Mouse (Mus musculus): ENCODE results near the gene Gm28048. TPM values are rescaled to one million over a fixed set of nuclear protein-coding genes. Genes with fewer than 3 reads are reported as not detected.
A peak's percentile ranks its signal among the peaks of the same experiment; 100 is the strongest.

The Gm28048 gene
- polyA plus RNA-seq, 1 experiment from 2014 or later = 5.9 TPM

- Histone ChIP-seq H3K9ac (replicated peaks) (no peak overlapping the region), H3K27ac (replicated peaks) (no peak overlapping the region), H3K4me1 (peaks cover 14% of the 10 kb centered on the region), H3K36me3 (no peaks in the 10 kb centered on the region), H3K27me3 (no peaks in the 10 kb centered on the region), H3K4me3 (no peak overlapping the region), H3K4me2 (replicated peaks) (no peak overlapping the region), H3K9me3 (no peaks in the 10 kb centered on the region)
- 85% methylated on average over 3 of the region's 3 CpGs for WGBS
- no peak for ATAC-seq (ENCODE audit: low FRiP score, low read depth)
These were observed 3.6 kb upstream of the Gm28048 start for GRCm38 (mm10) chr11:22985510-22985909.

DNA sequence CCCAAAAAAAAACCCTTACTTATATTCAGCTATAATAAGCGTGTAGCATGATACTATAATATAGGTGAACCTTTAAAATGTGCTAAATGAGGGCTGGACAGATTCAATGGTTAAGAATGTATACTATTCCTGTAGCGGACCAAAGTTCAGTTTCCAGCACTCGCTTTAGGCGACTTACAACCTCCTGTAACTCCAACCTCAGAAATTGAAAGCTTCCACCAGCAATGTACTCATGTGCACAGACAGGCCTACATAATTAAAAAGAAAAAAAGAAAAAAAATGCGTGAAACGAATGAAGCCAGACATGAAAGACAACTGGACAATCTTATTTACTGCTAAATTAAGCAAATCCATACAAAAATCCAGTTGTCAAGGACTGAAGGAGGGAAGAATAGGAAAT is 956 bp upstream of the Gm28048 start:
- WGBS = 73% methylated on average over 6 of the region's 6 CpGs
- H3K27ac ChIP-seq (replicated peaks) = no peak overlapping the region
- H3K9me3 ChIP-seq = no peaks in the 10 kb centered on the region
- peaks cover 6% of the 10 kb centered on the region for H3K36me3 ChIP-seq
- no peak overlapping the region for H3K4me3 ChIP-seq
- H3K4me1 ChIP-seq = peaks cover 15% of the 10 kb centered on the region
- H3K4me2 ChIP-seq (replicated peaks) = no peak overlapping the region
- no peak overlapping the region for H3K9ac ChIP-seq (replicated peaks)
- no peak for ATAC-seq (ENCODE audit: low FRiP score, low read depth)
- H3K27me3 ChIP-seq = no peaks in the 10 kb centered on the region

DNA sequence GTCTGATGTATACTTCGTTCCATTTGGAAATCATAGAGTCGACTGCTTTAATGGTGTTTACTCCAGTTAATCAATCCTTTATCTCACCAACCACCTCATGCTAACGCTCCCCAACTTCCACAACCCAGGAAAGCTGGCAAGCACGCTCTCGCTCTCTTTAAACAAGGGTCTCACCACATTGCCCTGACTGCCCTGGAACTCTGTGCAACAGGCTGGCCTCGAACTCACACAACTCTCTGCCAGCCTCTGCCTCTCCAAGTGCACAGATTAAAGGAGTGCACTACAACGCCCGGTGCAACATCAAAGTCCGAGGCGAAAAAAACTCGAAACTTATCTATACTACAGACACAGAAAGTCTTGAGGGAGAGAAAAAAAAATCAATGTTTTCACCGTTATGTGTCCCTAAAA is 343 bp downstream of the Gm28048 start:
- Histone ChIP-seq H3K27ac (replicated peaks) (peak overlapping the region; percentile 97), H3K4me2 (replicated peaks) (peak overlapping the region; percentile 80), H3K4me1 (peaks cover 23% of the 10 kb centered on the region), H3K9me3 (no peaks in the 10 kb centered on the region), H3K36me3 (peaks cover 9% of the 10 kb centered on the region), H3K9ac (replicated peaks) (peak overlapping the region; percentile 76), H3K27me3 (no peaks in the 10 kb centered on the region), H3K4me3 (peak overlapping the region; percentile 68)
- WGBS = 3% methylated on average over 12 of the region's 12 CpGs
- ATAC-seq (ENCODE audit: low FRiP score, low read depth) = peak; percentile 50

DNA sequence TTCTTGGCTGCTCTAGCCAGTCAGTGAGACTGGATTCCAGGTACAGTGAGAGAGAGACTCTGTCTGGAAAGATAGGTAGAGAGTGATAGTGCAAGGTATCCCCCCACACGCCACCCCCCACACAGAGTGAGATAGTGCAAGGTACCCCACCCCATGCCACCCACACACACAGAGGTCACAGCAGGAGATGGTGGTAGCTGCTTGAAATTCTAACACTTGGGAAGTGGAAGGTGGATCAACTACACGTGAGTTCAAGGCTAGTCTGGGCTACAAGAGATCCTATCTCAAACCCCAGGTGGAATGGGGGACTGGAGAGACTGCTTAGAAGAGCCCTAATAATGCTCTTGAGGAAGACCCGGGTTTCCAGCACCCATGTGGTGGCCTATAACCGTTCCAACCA is 849 bp downstream of the Gm28048 start:
- H3K4me2 ChIP-seq (replicated peaks) = peak overlapping the region; percentile 80
- no peaks in the 10 kb centered on the region for H3K27me3 ChIP-seq
- H3K36me3 ChIP-seq = peaks cover 9% of the 10 kb centered on the region
- 43% methylated on average over 4 of the region's 4 CpGs for WGBS
- peak overlapping the region; percentile 76 for H3K9ac ChIP-seq (replicated peaks)
- H3K27ac ChIP-seq (replicated peaks) = peak overlapping the region; percentile 97; the same call in 1 of the 2 replicates
- peaks cover 28% of the 10 kb centered on the region for H3K4me1 ChIP-seq
- H3K4me3 ChIP-seq = peak overlapping the region; percentile 68
- H3K9me3 ChIP-seq = no peaks in the 10 kb centered on the region
- no peak for ATAC-seq (ENCODE audit: low FRiP score, low read depth)

GRCm38 (mm10) chr11:22979221-22979620 is 2.7 kb downstream of the Gm28048 start:
- ATAC-seq (ENCODE audit: low FRiP score, low read depth) = no peak
- 87% methylated on average over 1 of the region's 1 CpGs for WGBS
- Histone ChIP-seq H3K36me3 (peaks cover 9% of the 10 kb centered on the region), H3K9me3 (no peaks in the 10 kb centered on the region), H3K4me1 (peaks cover 37% of the 10 kb centered on the region), H3K4me3 (no peak overlapping the region), H3K4me2 (replicated peaks) (no peak overlapping the region), H3K9ac (replicated peaks) (no peak overlapping the region), H3K27me3 (no peaks in the 10 kb centered on the region), H3K27ac (replicated peaks) (no peak overlapping the region)

GRCm38 (mm10) chr11:22978711-22979110 is 3.2 kb downstream of the Gm28048 start:
- Histone ChIP-seq H3K4me1 (peaks cover 41% of the 10 kb centered on the region), H3K27me3 (no peaks in the 10 kb centered on the region), H3K4me2 (replicated peaks) (no peak overlapping the region), H3K36me3 (peaks cover 14% of the 10 kb centered on the region), H3K27ac (replicated peaks) (no peak overlapping the region), H3K9ac (replicated peaks) (no peak overlapping the region), H3K9me3 (no peaks in the 10 kb centered on the region), H3K4me3 (no peak overlapping the region)
- ATAC-seq (ENCODE audit: low FRiP score, low read depth) = no peak
- WGBS = 78% methylated on average over 1 of the region's 1 CpGs

GRCm38 (mm10) chr11:22978215-22978614 is 3.7 kb downstream of the Gm28048 start:
- Histone ChIP-seq H3K36me3 (peaks cover 19% of the 10 kb centered on the region), H3K9ac (replicated peaks) (no peak overlapping the region), H3K27me3 (no peaks in the 10 kb centered on the region), H3K4me1 (peaks cover 41% of the 10 kb centered on the region), H3K4me2 (replicated peaks) (no peak overlapping the region), H3K4me3 (no peak overlapping the region), H3K9me3 (no peaks in the 10 kb centered on the region), H3K27ac (replicated peaks) (no peak overlapping the region)
- WGBS = 89% methylated on average over 3 of the region's 3 CpGs
- no peak for ATAC-seq (ENCODE audit: low FRiP score, low read depth)

- ATAC-seq (ENCODE audit: low FRiP score, low read depth) = no peak
- H3K9me3 ChIP-seq = peaks cover 10% of the 10 kb centered on the region
- H3K27me3 ChIP-seq = no peaks in the 10 kb centered on the region
- H3K4me1 ChIP-seq = peaks cover 26% of the 10 kb centered on the region
- H3K4me3 ChIP-seq = peak overlapping the region; percentile 51
- H3K4me2 ChIP-seq (replicated peaks) = peak overlapping the region; percentile 63
- H3K27ac ChIP-seq (replicated peaks) = no peak overlapping the region; the same call in 1 of the 2 replicates
- WGBS = 47% methylated on average over 14 of the region's 14 CpGs
- H3K36me3 ChIP-seq = peaks cover 20% of the 10 kb centered on the region
- H3K9ac ChIP-seq (replicated peaks) = peak overlapping the region; percentile 59
These were observed 8.3 kb downstream of the Gm28048 start for GRCm38 (mm10) chr11:22973599-22973998.

GRCm38 (mm10) chr11:22972746-22973526 is 9.0 kb downstream of the Gm28048 start:
- Histone ChIP-seq H3K27me3 (no peaks in the 10 kb centered on the region), H3K36me3 (peaks cover 15% of the 10 kb centered on the region), H3K9ac (replicated peaks) (peak overlapping the region; percentile 59), H3K27ac (replicated peaks) (peak overlapping the region; percentile 64), H3K9me3 (peaks cover 10% of the 10 kb centered on the region), H3K4me2 (replicated peaks) (peak overlapping the region; percentile 67), H3K4me1 (peaks cover 26% of the 10 kb centered on the region), H3K4me3 (peak overlapping the region; percentile 51)
- ATAC-seq (ENCODE audit: low FRiP score, low read depth) = peak; percentile 66
- 48% methylated on average over 44 of the region's 46 CpGs for WGBS

DNA sequence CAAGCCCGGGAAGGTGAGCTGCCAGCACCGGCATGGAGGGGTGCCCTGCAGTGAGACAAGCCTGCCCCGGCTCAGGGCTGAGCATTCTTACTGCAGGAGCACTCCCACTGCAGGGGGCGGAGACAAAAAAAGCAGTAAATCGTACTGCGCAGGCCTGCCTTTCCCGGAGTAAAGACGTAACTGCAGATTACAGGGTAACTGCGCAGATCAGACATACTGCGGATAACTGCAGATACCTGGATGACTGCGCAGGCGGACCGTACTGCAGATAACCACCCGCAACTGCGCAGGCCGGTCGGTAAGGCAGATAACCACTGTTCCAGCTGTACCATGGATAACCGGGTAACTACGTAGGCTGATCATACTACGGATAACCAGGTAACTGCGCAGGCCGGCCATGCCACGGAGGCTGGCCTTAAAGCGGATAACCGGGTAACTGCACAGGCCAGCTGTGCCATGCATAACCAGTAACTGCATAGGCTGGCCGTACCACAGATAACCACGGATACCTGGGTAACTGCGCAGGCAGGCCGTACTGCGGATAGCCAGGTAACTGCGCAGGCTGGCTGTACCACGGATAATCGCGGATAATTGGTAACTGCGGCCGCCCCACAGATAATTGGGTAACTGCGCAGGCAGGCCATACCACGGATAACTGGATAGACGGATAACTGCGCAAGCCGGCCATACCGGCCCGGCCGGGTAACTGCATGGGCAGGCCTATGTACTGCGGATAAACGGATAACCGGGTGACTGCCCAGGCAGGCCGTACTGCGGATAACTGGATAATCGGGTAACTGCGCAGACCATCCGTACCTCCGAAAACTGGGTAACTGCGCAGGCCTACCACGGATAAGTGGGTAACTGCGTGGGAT is 9.8 kb downstream of the Gm28048 start, which contains the start of gene Zrsr1:
Gene Zrsr1 (plus strand): TSS at position 171 of the 875 bp plus-strand sequence.
- Histone ChIP-seq H3K36me3 (peaks cover 14% of the 10 kb centered on the region), H3K4me1 (peaks cover 23% of the 10 kb centered on the region), H3K9ac (replicated peaks) (peak within 1 kb of the TSS; percentile 55), H3K4me2 (replicated peaks) (peak within 1 kb of the TSS; percentile 67), H3K27me3 (no peaks in the 10 kb centered on the region), H3K27ac (replicated peaks) (peak within 1 kb of the TSS; percentile 46; the same call in 1 of the 2 replicates), H3K9me3 (peaks cover 18% of the 10 kb centered on the region), H3K4me3 (peak within 1 kb of the TSS; percentile 51)
- ATAC-seq (ENCODE audit: low FRiP score, low read depth) = peak; percentile 70
- 51% methylated on average over 56 of the region's 56 CpGs for WGBS

- H3K27ac ChIP-seq (replicated peaks) = no peak overlapping the region
- H3K4me1 ChIP-seq = peaks cover 9% of the 10 kb centered on the region
- H3K9me3 ChIP-seq = peaks cover 23% of the 10 kb centered on the region
- H3K27me3 ChIP-seq = no peaks in the 10 kb centered on the region
- no peak overlapping the region for H3K4me2 ChIP-seq (replicated peaks)
- 97% methylated on average over 1 of the region's 1 CpGs for WGBS
- ATAC-seq (ENCODE audit: low FRiP score, low read depth) = no peak
- no peak overlapping the region for H3K4me3 ChIP-seq
- H3K36me3 ChIP-seq = peaks cover 23% of the 10 kb centered on the region
- no peak overlapping the region for H3K9ac ChIP-seq (replicated peaks)
These were observed 11.3 kb downstream of the Gm28048 start for GRCm38 (mm10) chr11:22970546-22970945.

DNA sequence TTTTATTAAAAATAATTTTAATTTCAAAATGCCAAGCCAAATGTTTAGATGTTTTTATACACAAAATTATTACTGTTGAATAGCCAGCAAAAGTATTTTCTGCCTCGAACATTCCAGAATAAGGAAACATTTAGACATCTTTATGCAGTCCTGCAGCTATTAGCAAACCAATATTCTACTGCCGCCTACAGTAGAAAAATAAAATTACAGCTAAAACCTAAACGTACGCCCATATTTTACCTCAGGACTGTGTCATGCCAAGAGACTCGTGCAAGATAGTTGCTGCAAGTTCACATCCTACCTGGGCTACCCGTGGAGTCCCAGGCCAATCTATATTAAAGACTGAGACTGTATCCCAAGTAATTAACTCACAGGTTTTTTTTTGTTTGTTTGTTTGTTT is 12.4 kb downstream of the Gm28048 start:
- Histone ChIP-seq H3K27me3 (no peaks in the 10 kb centered on the region), H3K36me3 (peaks cover 23% of the 10 kb centered on the region), H3K9me3 (peaks cover 23% of the 10 kb centered on the region), H3K9ac (replicated peaks) (no peak overlapping the region), H3K4me1 (peaks cover 6% of the 10 kb centered on the region), H3K4me3 (no peak overlapping the region), H3K4me2 (replicated peaks) (no peak overlapping the region), H3K27ac (replicated peaks) (no peak overlapping the region)
- WGBS = 77% methylated on average over 6 of the region's 6 CpGs
- no peak for ATAC-seq (ENCODE audit: low FRiP score, low read depth)
